Mouse (Mus musculus) heart, postnatal 10 days (tissue): ENCODE measurements at regions not wholly inside any gene's neighbourhood (a gene's known extent, or its start where the extent isn't known, plus 50 kb on each side); places are given as distances from the start of the nearest gene placed in this dataset.
A peak's percentile ranks its signal among the peaks of the same experiment; 100 is the strongest.

ENCODE experiments used
- DNase-seq, 2 experiments: peaks; one replicate each; pipeline ENCODE4 v3.0.0; 2021
- intact Hi-C: fragments of 180-260 bp; cut with DNase I; formaldehyde crosslinking; loops from one replicate; pipeline ENCODE4 v1.15.1; 2025

DNA sequence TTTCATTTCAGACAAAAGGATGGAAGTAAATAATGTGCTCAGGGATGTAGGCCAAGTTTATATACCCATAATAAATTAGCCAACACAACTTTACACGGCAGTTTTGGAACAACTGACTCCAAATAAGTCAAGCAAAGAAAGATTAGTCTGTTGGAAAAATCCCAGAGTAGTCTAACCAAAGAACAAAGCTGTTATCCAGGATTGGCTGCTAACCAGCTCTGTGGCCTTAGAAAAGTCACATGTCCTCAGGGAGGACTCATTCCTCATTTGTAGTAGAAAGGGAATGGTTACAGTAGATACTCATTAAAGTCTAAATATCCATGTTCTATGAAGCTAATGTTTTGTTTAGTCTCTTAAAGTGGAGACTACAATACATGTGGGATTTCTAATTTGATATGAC, 130.6 kb upstream of the Mid1 start:
- intact Hi-C loops: no loop called here
- no peak for DNase-seq

DNA sequence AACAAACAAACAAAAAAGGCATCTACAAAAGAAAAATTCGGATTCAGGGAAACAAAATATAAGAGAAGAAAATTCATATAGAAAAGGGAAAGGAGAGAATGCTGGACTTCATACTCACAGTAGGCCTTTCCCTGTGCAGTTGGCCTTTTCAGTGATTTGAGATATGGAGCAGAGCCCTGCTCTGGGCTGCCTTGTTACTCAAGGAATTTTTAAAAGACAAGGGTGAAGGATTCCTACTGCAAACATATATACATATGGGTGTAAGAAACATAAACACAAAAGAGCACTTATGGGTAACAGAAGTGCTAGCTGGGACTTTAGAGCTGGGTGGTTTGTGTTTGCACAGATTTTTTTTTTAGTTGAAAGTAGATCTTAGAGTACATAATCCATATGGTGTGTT, 132.1 kb upstream of the Mid1 start:
- intact Hi-C loops: no loop called here

DNA sequence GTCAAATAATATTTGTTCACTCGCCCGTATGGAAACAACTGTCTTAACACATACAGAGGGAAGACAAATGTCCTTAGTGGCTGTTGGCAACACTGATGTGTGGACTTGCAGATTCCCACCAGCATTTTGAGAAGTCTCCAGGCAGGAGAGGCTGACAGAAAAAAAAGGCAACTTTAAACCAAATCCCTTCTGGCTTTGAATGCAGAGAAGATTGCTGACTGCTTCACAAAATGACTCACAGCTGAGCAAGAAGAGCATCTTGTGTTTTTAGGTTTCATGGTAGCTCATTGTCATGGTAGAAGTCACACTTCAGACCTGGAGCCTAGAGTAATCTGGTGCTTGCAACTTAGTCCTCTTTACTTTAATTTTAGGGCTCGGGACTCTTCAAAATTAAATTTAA, 141.0 kb upstream of the Mid1 start:
- no peak for DNase-seq
- intact Hi-C loops: no loop called here

More for the DNA sequence above, 132.1 kb upstream of the Mid1 start:
- no peak for DNase-seq

DNA sequence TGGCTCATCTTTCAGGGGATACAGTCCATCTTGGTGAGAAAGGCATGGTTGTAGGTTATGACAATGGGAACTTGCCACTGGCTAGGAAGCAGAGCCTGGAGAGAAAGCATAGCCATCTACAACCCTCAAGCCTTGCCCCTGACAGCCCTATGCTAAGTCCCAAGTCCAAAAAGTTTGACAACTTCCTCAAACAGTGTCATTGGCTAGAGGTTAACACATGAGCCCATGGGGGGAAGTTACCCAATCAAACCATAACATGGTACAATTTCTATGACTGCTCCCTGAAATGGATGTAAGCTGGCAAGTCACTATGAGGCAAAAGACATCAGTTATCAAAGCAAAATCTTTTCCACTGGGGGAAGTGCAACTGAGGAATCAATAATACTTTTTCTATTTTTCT, 176.8 kb upstream of the Mid1 start:
- no peak for DNase-seq
- intact Hi-C loops: no loop called here

DNA sequence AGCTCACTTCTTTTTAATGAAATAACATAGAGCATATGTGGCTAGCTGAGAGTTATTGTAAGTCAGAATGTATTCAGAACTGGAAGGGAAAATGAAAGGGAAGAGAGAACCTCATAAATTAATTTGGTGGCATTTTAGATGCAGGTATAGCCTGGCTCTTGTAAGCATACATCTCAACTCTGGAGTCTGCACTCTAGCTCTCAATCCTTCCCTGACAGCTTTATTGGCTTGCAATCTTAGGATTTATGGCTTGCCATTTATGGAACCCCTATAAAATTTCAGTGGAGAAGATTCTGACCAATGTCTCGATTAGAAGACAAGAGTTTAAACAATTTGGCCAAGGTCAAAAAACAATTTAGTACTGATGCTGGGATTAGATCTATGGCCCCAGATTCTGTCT, 173.4 kb upstream of the Hccs start:
- intact Hi-C loops: no loop called here
- DNase-seq: no peak

DNA sequence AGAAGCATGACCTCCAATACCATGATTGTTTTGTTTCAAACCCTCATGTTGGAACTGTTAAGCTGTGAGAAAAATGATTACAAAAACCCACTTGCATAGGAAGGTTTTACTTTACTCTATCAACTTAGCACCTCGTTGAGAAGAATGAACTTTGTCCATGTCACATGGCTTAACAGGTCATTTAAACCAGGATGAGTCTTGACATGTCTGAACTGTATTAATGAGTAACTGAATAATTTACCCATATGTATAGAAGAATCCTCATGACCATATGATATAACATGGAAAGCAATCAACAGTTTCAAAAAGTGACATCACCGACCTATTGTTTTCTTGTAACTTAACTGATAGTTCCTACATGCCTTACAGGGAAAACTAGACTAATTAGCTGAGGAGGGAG, 153.3 kb upstream of the Hccs start:
- DNase-seq: no peak
- intact Hi-C loops: loop anchor here (5.0 kb wide), 1 partner anchor 214 kb away; the partner anchor contains the start of gene Mid1

DNA sequence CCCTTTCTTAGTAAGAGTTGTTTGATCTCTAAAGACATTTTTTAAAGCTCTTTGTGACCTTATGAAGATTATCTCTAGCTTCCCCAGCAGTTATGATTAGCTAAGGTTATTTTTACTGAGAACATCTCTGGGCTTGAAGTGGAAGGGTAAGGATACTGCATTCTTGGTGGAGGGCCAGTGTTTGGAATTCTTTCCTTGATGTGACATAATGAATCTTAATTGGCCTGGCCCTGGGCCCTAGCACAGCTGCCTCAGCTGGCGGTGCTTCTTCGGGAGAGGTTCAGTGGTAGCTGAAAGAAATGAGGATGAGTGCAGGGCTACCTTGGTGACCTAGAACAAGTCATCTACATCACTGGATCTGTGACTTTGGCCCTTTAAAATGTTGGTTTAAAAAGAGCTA, 150.5 kb upstream of the Hccs start:
- DNase-seq: peak; percentile 49 to 51
- intact Hi-C loops: loop anchor here (5.0 kb wide), 1 partner anchor 217 kb away; the partner anchor contains the start of gene Mid1

DNA sequence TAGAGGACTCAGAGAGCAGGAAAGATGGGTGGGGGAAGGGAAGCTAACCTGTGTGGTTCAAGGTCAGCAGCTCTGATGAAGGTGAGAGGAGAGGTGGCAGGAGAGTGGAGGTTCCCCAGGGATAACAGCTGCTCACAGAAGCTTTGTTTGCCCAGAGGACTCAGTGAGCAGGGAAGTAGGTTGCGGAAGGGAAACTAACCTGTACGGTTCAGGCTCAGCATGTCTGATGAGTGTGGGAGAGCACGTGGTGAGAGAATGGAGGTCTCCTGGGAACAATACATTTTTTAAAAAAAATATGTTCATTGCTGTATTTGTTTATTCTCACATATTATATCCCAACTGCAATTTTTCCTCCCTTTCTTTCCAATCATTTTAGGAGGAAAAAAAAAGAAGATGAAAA, 130.0 kb upstream of the Hccs start:
- intact Hi-C loops: no loop called here
- no peak for DNase-seq

DNA sequence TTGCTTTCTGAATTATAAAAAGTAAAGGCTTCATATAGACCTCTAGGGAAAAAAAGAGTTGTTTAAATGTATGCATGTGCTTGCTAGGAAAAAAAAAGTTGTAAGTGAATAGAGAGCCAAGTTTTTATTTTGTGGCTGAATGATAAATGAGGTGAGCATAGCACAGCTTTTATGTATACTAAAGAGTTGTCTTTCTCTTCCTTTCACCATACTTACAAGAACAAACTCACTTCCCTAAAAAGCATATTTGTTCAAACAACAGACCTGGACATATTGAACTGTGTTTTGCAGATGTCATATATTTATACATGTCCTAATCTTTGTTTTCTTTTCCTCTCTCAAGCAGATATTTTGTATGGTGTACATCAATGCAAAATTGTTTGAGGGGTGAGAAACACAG, 119.4 kb upstream of the Hccs start:
- DNase-seq: no peak
- intact Hi-C loops: loop anchor here (10.0 kb wide), 1 partner anchor 65 kb away; no protein-coding TSS in a partner anchor

DNA sequence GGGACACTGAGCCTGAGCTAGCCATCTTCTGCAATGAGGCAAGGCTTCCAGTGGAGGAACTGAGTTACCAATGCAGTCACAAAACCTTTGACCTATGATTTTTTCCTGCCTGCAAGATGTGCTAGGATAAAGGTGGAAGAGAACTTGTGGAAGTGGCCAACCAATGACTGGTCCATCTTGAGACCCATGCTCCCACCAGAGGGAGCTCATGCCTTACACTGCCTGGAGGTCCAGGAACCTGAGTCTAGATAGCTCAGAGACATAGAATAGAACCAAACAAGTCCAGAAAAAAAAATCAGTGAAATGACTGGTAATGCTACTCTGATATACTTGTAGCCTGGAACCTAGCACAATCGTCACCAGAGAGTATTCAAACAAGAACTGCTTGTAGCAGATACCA, 118.5 kb upstream of the Hccs start:
- intact Hi-C loops: loop anchor here (10.0 kb wide), 1 partner anchor 64 kb away; no protein-coding TSS in a partner anchor
- DNase-seq: peak; percentile 8 to 26

DNA sequence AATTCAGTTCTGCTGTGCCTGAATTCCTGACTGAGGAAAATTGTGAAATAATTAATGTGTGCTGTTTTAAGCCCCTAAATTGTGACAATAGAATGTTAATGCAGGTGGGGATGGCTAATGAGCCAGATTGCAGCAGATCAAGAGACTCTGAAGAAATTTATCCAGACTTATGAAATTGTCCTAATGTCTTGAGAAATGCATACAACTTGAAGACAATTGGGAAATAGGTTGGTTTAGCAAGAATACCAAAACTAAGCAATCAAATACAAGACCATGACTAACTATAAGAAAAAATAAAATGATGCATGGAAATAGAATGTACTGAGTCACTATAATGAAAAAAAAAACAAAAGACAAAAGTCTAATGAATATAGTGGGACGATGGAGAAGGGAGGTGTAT, 113.7 kb upstream of the Hccs start:
- DNase-seq: no peak
- intact Hi-C loops: loop anchor here (10.0 kb wide), 1 partner anchor 59 kb away; no protein-coding TSS in a partner anchor

DNA sequence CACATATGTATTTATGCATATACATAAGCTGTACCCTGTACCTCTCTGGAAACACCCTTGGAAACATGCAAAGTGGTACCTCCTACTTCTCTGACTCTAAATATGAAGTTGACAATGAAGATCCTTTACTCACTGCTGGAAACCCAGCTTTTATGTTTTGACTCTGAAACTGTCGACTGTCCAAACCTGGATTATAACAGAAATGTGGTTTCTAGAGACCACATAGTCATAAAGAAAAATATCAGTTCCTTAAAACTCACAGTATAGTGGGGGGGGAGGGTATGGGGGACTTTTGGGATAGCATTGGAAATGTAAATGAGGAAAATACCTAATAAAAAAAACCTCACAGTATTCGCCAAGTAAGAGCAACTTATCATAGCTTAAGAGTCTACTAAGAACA, 76.7 kb upstream of the Hccs start:
- DNase-seq: no peak
- intact Hi-C loops: no loop called here

DNA sequence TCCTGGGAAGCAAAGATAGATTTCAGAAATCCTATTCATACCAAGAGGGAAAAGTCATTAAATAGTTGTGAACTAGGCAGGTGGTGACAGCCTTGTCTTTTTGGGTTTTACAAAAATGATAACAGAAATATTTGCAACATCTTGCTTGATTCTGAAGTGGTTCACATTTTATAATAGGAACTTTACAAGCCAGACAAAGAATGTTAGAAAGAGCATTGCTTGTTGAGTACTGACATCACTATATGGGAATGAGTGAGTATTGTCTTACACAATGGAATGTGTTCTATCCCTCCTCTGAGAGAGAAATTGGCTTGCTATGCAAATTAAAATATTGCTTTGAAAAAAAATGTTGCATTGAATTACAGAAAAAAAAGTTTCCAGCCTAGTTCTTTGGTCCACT, 66.5 kb upstream of the Hccs start:
- intact Hi-C loops: no loop called here
- DNase-seq: peak in 1 of 2 experiments; percentile 0
